Mouse (Mus musculus) CD4-positive naive resting alpha-beta T cell, adult 57 days (primary cell): ENCODE measurements around the gene A4gnt. TPM values are rescaled to one million over a fixed set of nuclear protein-coding genes. Genes with fewer than 3 reads are reported as not detected.

Source experiments
- total RNA-seq: library from RNA; stranded (reverse); gene quantifications from one replicate; pipeline ENCODE4 v1.2.4, GENCODE M21; 2023

Gene A4gnt
- total RNA-seq: not detected

GRCm38 (mm10) chr9:99612202-99612601 is at the start of gene A4gnt:
Gene A4gnt (plus strand): TSS chr9:99612502.

GRCm38 (mm10) chr9:99568347-99569070 is 43.8 kb upstream of the A4gnt start, which contains the start of gene Armc8:
Gene Armc8 (minus strand): TSS chr9:99568899.

GRCm38 (mm10) chr9:99575677-99576480 is 36.4 kb upstream of the A4gnt start, which contains the start of gene Dbr1:
Gene Dbr1 (plus strand): TSS chr9:99575799.

GRCm38 (mm10) chr9:99629281-99630011 is 17.1 kb downstream of the A4gnt start, which contains the start of gene Dzip1l:
Gene Dzip1l (plus strand): TSS chr9:99629496.

Other genes with a start within 250 kb of the A4gnt start
- gene Mras, start 175.1 kb upstream of the A4gnt start, total RNA-seq: 1.4 TPM
- not detected for gene Nme9, start 161.0 kb upstream of the A4gnt start, total RNA-seq
- 31.5 TPM for gene Armc8, start 43.6 kb upstream of the A4gnt start, total RNA-seq
- gene Dbr1, start 36.7 kb upstream of the A4gnt start, total RNA-seq: 46.1 TPM
- not detected for gene Dzip1l, start 17.0 kb downstream of the A4gnt start, total RNA-seq
- not detected for gene Cldn18, start 104.8 kb downstream of the A4gnt start, total RNA-seq